Mouse (Mus musculus) midbrain, embryonic 16.5 days (tissue): ENCODE results near the gene Aplnr. TPM values are rescaled to one million over a fixed set of nuclear protein-coding genes. Genes with fewer than 3 reads are reported as not detected.
A peak's percentile ranks its signal among the peaks of the same experiment; 100 is the strongest.

Experiments used
- ATAC-seq: fragments of 200-750 bp; cut with Nextera tagmentation; 2 replicates; pipeline ENCODE4 v1.8.0; 2017; ENCODE audit warnings: moderate TSS enrichment
- H3K27ac ChIP-seq: fragments of 300-500 bp; sonication (generic); 2 replicates; pipeline ENCODE4 v1.5.1; 2014; ENCODE audit warnings: mild to moderate bottlenecking, low read length, mixed read lengths
- H3K27me3 ChIP-seq: fragments of 300-500 bp; sonication (generic); 2 replicates; pipeline ENCODE4 v1.6.1; 2014; ENCODE audit warnings: low read depth, low read length, mixed read lengths; ENCODE audit not compliant: control insufficient read depth, insufficient read depth
- H3K36me3 ChIP-seq: fragments of 300-500 bp; sonication (generic); 2 replicates; pipeline ENCODE4 v1.6.1; 2014; ENCODE audit warnings: mild to moderate bottlenecking, low read length, moderate library complexity, mixed read lengths; ENCODE audit not compliant: control insufficient read depth, insufficient read depth
- H3K4me1 ChIP-seq: fragments of 300-500 bp; sonication (generic); 2 replicates; pipeline ENCODE4 v1.6.1; 2014; ENCODE audit warnings: mild to moderate bottlenecking, low read length, mixed read lengths; ENCODE audit not compliant: control insufficient read depth, insufficient read depth
- H3K4me2 ChIP-seq: fragments of 300-500 bp; sonication (generic); 2 replicates; pipeline ENCODE4 v1.6.1; 2014; ENCODE audit warnings: mild to moderate bottlenecking, low read length, mixed read lengths
- H3K4me3 ChIP-seq: fragments of 300-500 bp; sonication (generic); 2 replicates; pipeline ENCODE4 v1.5.1; 2014; ENCODE audit warnings: low read depth, mild to moderate bottlenecking, low read length, moderate library complexity, mixed read lengths
- H3K9ac ChIP-seq: fragments of 300-500 bp; sonication (generic); 2 replicates; pipeline ENCODE4 v1.6.1; 2014; ENCODE audit warnings: low read depth, low read length, mixed read lengths
- H3K9me3 ChIP-seq: fragments of 300-500 bp; sonication (generic); replicated peaks from 2 replicates; pipeline ENCODE4 v1.6.1; 2014; ENCODE audit warnings: mild to moderate bottlenecking, low read length, mixed read lengths; ENCODE audit not compliant: control insufficient read depth, poor library complexity, severe bottlenecking
- WGBS: fragments of 180-500 bp; shearing (Covaris S2); extraction: QIAGEN DNeasy Blood & Tissue Kit; methylation state at CpG from one replicate; pipeline ENCODE4 v1.1.7; 2014; 5-methylcytosine and 5-hydroxymethylcytosine counted together
- polyA plus RNA-seq: library from polyadenylated mRNA; unstranded; fragments of >200 nt; fragmentation: Nextera tagmentation; extraction: Ambion mirVana; gene quantifications from 2 replicates; pipeline ENCODE4 v1.2.1, GENCODE M21; 2015

Aplnr gene
- polyA plus RNA-seq, 1 experiment from 2014 or later, result 24.8 TPM

- WGBS, result 81% methylated on average over 2 of the region's 2 CpGs
These were observed 8.9 kb downstream of the Aplnr start for GRCm38 (mm10) chr2:85144908-85145307.

GRCm38 (mm10) chr2:85145346-85145745, 9.3 kb downstream of the Aplnr start:
- no peaks in the 10 kb centered on the region for H3K27me3 ChIP-seq
- H3K4me3 ChIP-seq, result no peak overlapping the region
- ATAC-seq, result no peak
- H3K4me1 ChIP-seq, result no peaks in the 10 kb centered on the region
- H3K36me3 ChIP-seq, result no peaks in the 10 kb centered on the region
- H3K9me3 ChIP-seq, result no peaks in the 10 kb centered on the region
- WGBS, result 75% methylated on average over 3 of the region's 3 CpGs
- no peak overlapping the region for H3K4me2 ChIP-seq
- no peak overlapping the region for H3K27ac ChIP-seq
- no peak overlapping the region for H3K9ac ChIP-seq

More at GRCm38 (mm10) chr2:85144908-85145307, 8.9 kb downstream of the Aplnr start:
- Histone ChIP-seq H3K4me1 (no peaks in the 10 kb centered on the region), H3K4me2 (no peak overlapping the region), H3K27ac (no peak overlapping the region), H3K27me3 (no peaks in the 10 kb centered on the region), H3K9me3 (no peaks in the 10 kb centered on the region), H3K36me3 (no peaks in the 10 kb centered on the region), H3K4me3 (no peak overlapping the region), H3K9ac (no peak overlapping the region)
- no peak for ATAC-seq

- no peak overlapping the region for H3K4me3 ChIP-seq
- H3K9ac ChIP-seq, result no peak overlapping the region
- H3K4me2 ChIP-seq, result no peak overlapping the region
- H3K27me3 ChIP-seq, result no peaks in the 10 kb centered on the region
- WGBS, result 87% methylated on average over 2 of the region's 2 CpGs
- H3K4me1 ChIP-seq, result no peaks in the 10 kb centered on the region
- H3K36me3 ChIP-seq, result no peaks in the 10 kb centered on the region
- H3K27ac ChIP-seq, result no peak overlapping the region
- no peaks in the 10 kb centered on the region for H3K9me3 ChIP-seq
- no peak for ATAC-seq
These were observed 11.5 kb downstream of the Aplnr start for GRCm38 (mm10) chr2:85147481-85147880.

GRCm38 (mm10) chr2:85150373-85150772, 14.3 kb downstream of the Aplnr start:
- Histone ChIP-seq H3K9ac (no peak overlapping the region), H3K27me3 (no peaks in the 10 kb centered on the region), H3K36me3 (no peaks in the 10 kb centered on the region), H3K4me1 (no peaks in the 10 kb centered on the region), H3K4me2 (no peak overlapping the region), H3K27ac (no peak overlapping the region), H3K4me3 (no peak overlapping the region), H3K9me3 (no peaks in the 10 kb centered on the region)
- ATAC-seq, result no peak
- WGBS, result 92% methylated on average over 1 of the region's 1 CpGs

- Histone ChIP-seq H3K9me3 (no peaks in the 10 kb centered on the region), H3K27me3 (no peaks in the 10 kb centered on the region), H3K36me3 (no peaks in the 10 kb centered on the region), H3K9ac (no peak overlapping the region), H3K4me3 (no peak overlapping the region), H3K4me2 (no peak overlapping the region), H3K27ac (no peak overlapping the region), H3K4me1 (no peaks in the 10 kb centered on the region)
- no peak for ATAC-seq
- WGBS, result 87% methylated on average over 2 of the region's 2 CpGs
These were observed 15.2 kb downstream of the Aplnr start for GRCm38 (mm10) chr2:85151233-85151632.

- Histone ChIP-seq H3K4me2 (no peak overlapping the region), H3K4me3 (no peak overlapping the region), H3K4me1 (no peaks in the 10 kb centered on the region), H3K27ac (no peak overlapping the region), H3K9me3 (no peaks in the 10 kb centered on the region), H3K36me3 (no peaks in the 10 kb centered on the region), H3K27me3 (no peaks in the 10 kb centered on the region), H3K9ac (no peak overlapping the region)
- 78% methylated on average over 9 of the region's 9 CpGs for WGBS
- ATAC-seq, result no peak
These were observed 19.3 kb downstream of the Aplnr start for GRCm38 (mm10) chr2:85155334-85155733.

- Histone ChIP-seq H3K4me3 (no peak overlapping the region), H3K4me2 (no peak overlapping the region), H3K9me3 (no peaks in the 10 kb centered on the region), H3K36me3 (no peaks in the 10 kb centered on the region), H3K9ac (no peak overlapping the region), H3K27ac (no peak overlapping the region), H3K4me1 (peaks cover 6% of the 10 kb centered on the region; the same call in 1 of the 2 replicates), H3K27me3 (no peaks in the 10 kb centered on the region)
- ATAC-seq, result no peak
- 92% methylated on average over 5 of the region's 5 CpGs for WGBS
These were observed 20.1 kb downstream of the Aplnr start for GRCm38 (mm10) chr2:85156136-85156535.

- WGBS, result 88% methylated on average over 3 of the region's 3 CpGs
These were observed 21.4 kb downstream of the Aplnr start for GRCm38 (mm10) chr2:85157382-85157781.

GRCm38 (mm10) chr2:85160901-85161637, 25.0 kb downstream of the Aplnr start:
- no peak overlapping the region for H3K4me2 ChIP-seq
- H3K36me3 ChIP-seq, result no peaks in the 10 kb centered on the region
- H3K4me3 ChIP-seq, result no peak overlapping the region
- peak; percentile 88 for ATAC-seq
- H3K9ac ChIP-seq, result no peak overlapping the region
- H3K27ac ChIP-seq, result peak overlapping the region; percentile 43
- H3K4me1 ChIP-seq, result peaks cover 16% of the 10 kb centered on the region
- WGBS, result 77% methylated on average over 4 of the region's 4 CpGs
- H3K27me3 ChIP-seq, result no peaks in the 10 kb centered on the region
- no peaks in the 10 kb centered on the region for H3K9me3 ChIP-seq

More at GRCm38 (mm10) chr2:85157382-85157781, 21.4 kb downstream of the Aplnr start:
- Histone ChIP-seq H3K36me3 (no peaks in the 10 kb centered on the region), H3K27ac (no peak overlapping the region), H3K4me3 (no peak overlapping the region), H3K9me3 (no peaks in the 10 kb centered on the region), H3K27me3 (no peaks in the 10 kb centered on the region), H3K9ac (no peak overlapping the region), H3K4me1 (peaks cover 16% of the 10 kb centered on the region), H3K4me2 (no peak overlapping the region)
- ATAC-seq, result no peak
